Mouse (Mus musculus) spleen, adult 2 months (tissue): ENCODE data around the gene Mtx3. TPM values are rescaled to one million over a fixed set of nuclear protein-coding genes. Genes with fewer than 3 reads are reported as not detected.
A peak's percentile ranks its signal among the peaks of the same experiment; 100 is the strongest.

Source experiments
- DNase-seq, 2 experiments: peaks; one replicate each; pipeline versions ENCODE4 v3.0.0 to v3.0.0-alpha.2; 2012 to 2021; ENCODE audit warnings: low spot score in 2 of 2, low read depth in 1 of 2
- H3K27ac ChIP-seq: fragments of 200-500 bp; 2 replicates; pipeline ENCODE4 v1.5.1; 2012; ENCODE audit warnings: low read length, inconsistent platforms; ENCODE audit not compliant: insufficient read depth
- H3K27me3 ChIP-seq: fragments of 200-500 bp; 2 replicates; pipeline ENCODE4 v1.6.1; 2012; ENCODE audit warnings: mild to moderate bottlenecking, moderate library complexity, low read length, inconsistent platforms; ENCODE audit not compliant: control insufficient read depth, insufficient read depth
- H3K36me3 ChIP-seq: fragments of 200-500 bp; 2 replicates; pipeline ENCODE4 v1.6.1; 2012; ENCODE audit warnings: mild to moderate bottlenecking, low read length, inconsistent platforms; ENCODE audit not compliant: control insufficient read depth, insufficient read depth
- H3K4me1 ChIP-seq: fragments of 200-500 bp; 2 replicates; pipeline ENCODE4 v1.6.1; 2011; ENCODE audit warnings: inconsistent platforms; ENCODE audit not compliant: control insufficient read depth, insufficient read depth, insufficient read length
- H3K4me3 ChIP-seq: fragments of 200-500 bp; 2 replicates; pipeline ENCODE4 v1.5.1; 2011; ENCODE audit warnings: mild to moderate bottlenecking, inconsistent platforms; ENCODE audit not compliant: insufficient read depth, insufficient read length; ENCODE audit errors: extremely low read depth
- CTCF ChIP-seq: fragments of 200-500 bp; IDR thresholded peaks from 2 replicates; pipeline ENCODE4 v1.5.1; 2011; ENCODE audit warnings: mild to moderate bottlenecking, inconsistent platforms; ENCODE audit not compliant: insufficient read depth, insufficient read length, insufficient replicate concordance; ENCODE audit errors: extremely low read depth
- POLR2A ChIP-seq: fragments of 200-500 bp; IDR thresholded peaks from 2 replicates; pipeline ENCODE4 v1.6.1; 2011; ENCODE audit warnings: low read depth, low read length, inconsistent platforms
- WGBS: fragments of 180-500 bp; shearing (Covaris S2); methylation state at CpG from one replicate; pipeline ENCODE4 v1.1.7; 2018; 5-methylcytosine and 5-hydroxymethylcytosine counted together
- polyA plus RNA-seq: library from polyadenylated mRNA; depleted of rRNA; stranded (reverse); fragments of >200 nt; gene quantifications from 2 replicates; pipeline ENCODE4 v1.2.3, GENCODE M21; 2012

The Mtx3 gene
- polyA plus RNA-seq, 1 experiment: 2.9 TPM

DNA sequence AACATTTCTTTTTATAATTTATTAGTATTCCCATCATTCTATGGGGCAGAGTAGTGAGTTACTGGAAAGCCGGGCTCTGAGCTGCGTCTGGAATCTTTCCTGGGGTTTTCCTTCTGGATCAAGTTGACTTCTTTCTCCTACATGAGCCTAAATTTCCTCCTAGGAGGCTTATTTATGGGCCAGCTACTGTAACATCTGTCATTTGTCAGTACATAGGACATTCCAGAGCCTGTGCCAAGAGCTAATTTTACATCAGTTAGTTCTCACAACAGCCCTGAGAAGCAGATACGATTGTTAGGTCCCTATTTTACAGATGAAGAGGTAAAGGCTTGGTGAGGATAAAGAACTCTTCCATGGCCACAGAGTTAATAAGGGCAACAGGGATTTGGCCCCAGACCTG lies 27.2 kb upstream of the Mtx3 start:
- no peak overlapping the region for H3K4me3 ChIP-seq
- DNase-seq: no peak
- 82% methylated on average over 3 of the region's 3 CpGs for WGBS
- no peaks in the 10 kb centered on the region for H3K4me1 ChIP-seq
- no peaks in the 10 kb centered on the region; the same call in 1 of the 2 replicates for H3K27me3 ChIP-seq
- no peaks in the 10 kb centered on the region for H3K36me3 ChIP-seq
- TF ChIP-seq CTCF: no peak
- TF ChIP-seq POLR2A: no peak
- no peak overlapping the region for H3K27ac ChIP-seq

DNA sequence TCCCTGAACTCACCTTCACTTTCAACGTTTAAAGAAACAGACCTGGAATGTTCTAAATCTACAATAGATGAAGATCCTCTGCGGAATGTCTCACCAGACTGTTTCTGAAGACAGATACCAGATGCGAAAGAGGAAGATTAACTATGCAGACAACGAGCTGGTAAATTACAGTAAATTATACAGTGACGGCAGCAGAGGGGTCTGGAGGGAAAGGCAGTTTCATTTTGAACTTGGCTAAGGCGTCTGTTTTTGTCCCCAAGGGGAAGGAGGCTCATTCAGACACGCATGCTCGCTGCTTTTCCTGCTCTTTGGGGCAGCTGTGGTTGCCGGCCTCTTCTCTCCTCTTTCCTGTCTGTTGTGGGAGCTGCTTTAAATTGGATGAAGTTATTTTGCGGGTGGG lies 15.7 kb upstream of the Mtx3 start:
- Histone ChIP-seq H3K4me1 (no peaks in the 10 kb centered on the region), H3K27me3 (no peaks in the 10 kb centered on the region), H3K36me3 (no peaks in the 10 kb centered on the region), H3K27ac (no peak overlapping the region), H3K4me3 (peak overlapping the region; percentile 15; the same call in 1 of the 2 replicates)
- 15% methylated on average over 10 of the region's 10 CpGs for WGBS
- no peak for TF ChIP-seq POLR2A
- TF ChIP-seq CTCF: no peak
- no peak for DNase-seq

GRCm38 (mm10) chr13:92833162-92833561 lies 11.4 kb upstream of the Mtx3 start:
- Histone ChIP-seq H3K27ac (no peak overlapping the region), H3K36me3 (no peaks in the 10 kb centered on the region), H3K4me3 (no peak overlapping the region), H3K4me1 (no peaks in the 10 kb centered on the region), H3K27me3 (no peaks in the 10 kb centered on the region)
- TF ChIP-seq CTCF (no peak), POLR2A (no peak)
- DNase-seq: no peak
- 90% methylated on average over 4 of the region's 4 CpGs for WGBS

- peaks cover 13% of the 10 kb centered on the region; the same call in 1 of the 2 replicates for H3K36me3 ChIP-seq
- DNase-seq: no peak
- no peaks in the 10 kb centered on the region for H3K27me3 ChIP-seq
- no peak overlapping the region for H3K4me3 ChIP-seq
- no peak overlapping the region for H3K27ac ChIP-seq
- H3K4me1 ChIP-seq: no peaks in the 10 kb centered on the region
- WGBS: 91% methylated on average over 4 of the region's 4 CpGs
- TF ChIP-seq POLR2A (no peak), CTCF (no peak)
Measured at GRCm38 (mm10) chr13:92846438-92846837, 1.9 kb downstream of the Mtx3 start.

DNA sequence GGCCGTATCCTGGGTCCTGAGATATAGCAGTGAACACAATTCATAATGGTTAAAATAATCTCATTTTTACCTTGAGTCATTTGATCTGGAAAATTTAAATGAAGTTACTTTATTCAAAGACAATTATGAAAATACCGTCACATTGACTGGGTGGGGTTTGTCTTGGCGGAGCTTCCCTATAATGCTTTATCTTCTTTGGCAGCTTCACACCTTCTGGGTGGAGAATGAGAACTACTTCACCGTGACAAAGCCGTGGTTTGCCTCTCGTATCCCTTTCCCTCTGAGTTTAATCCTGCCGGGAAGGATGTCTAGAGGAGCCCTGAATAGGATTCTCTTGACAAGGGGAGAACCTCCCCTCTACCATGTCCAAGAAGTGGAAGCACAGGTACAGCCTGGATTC lies 2.8 kb downstream of the Mtx3 start:
- TF ChIP-seq CTCF: no peak
- TF ChIP-seq POLR2A: no peak

DNA sequence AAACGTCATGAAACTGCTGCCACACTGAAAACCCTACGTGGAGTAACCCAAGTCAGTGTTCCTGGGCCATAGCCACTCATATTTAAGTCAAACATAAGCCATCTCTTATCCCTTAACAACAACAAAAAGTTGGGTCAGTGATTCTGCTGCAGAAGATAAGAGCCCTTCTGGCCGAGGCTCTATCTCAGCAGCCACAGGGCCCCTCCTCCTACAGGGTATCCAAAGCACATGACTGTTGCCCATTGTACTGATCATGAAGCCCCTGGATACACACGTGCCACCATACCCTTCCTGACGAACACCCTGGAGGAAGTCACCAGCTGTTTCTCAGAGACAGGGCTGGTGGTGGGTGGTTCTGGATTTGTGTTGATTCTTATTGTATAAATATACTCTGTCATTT lies 3.4 kb downstream of the Mtx3 start:
- peaks cover 18% of the 10 kb centered on the region for H3K36me3 ChIP-seq
- 84% methylated on average over 5 of the region's 5 CpGs for WGBS
- no peaks in the 10 kb centered on the region for H3K27me3 ChIP-seq
- H3K27ac ChIP-seq: no peak overlapping the region
- TF ChIP-seq POLR2A (no peak), CTCF (no peak)
- DNase-seq: no peak
- no peaks in the 10 kb centered on the region for H3K4me1 ChIP-seq
- H3K4me3 ChIP-seq: no peak overlapping the region

More for the DNA sequence above, 2.8 kb downstream of the Mtx3 start:
- DNase-seq: no peak
- no peaks in the 10 kb centered on the region for H3K4me1 ChIP-seq
- H3K27me3 ChIP-seq: no peaks in the 10 kb centered on the region
- no peak overlapping the region for H3K4me3 ChIP-seq
- peaks cover 14% of the 10 kb centered on the region; the same call in 1 of the 2 replicates for H3K36me3 ChIP-seq
- no peak overlapping the region for H3K27ac ChIP-seq
- WGBS: 86% methylated on average over 7 of the region's 7 CpGs

DNA sequence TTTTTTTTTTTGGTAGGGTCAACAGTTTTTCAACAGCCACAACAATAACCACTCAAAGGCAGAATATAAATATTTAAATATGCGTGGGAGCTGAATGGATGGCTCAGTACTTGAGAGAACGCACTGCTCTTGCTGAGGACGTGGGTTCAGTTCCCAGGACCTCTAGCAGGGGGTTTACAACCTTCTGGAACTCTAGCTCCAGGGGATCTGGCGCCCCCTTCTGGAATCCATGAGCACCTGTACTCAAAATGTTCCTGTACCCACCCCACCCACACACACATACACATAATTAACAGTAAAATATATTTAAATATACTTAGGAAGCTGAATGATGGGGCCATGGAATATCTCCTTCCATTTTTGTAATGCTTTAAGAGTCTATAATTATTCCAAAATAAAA lies 11.3 kb downstream of the Mtx3 start:
- H3K36me3 ChIP-seq: peaks cover 6% of the 10 kb centered on the region
- H3K4me1 ChIP-seq: no peaks in the 10 kb centered on the region
- no peak for TF ChIP-seq POLR2A
- no peak for TF ChIP-seq CTCF
- H3K4me3 ChIP-seq: no peak overlapping the region
- 85% methylated on average over 4 of the region's 4 CpGs for WGBS
- H3K27ac ChIP-seq: no peak overlapping the region
- no peak for DNase-seq
- no peaks in the 10 kb centered on the region for H3K27me3 ChIP-seq
